9 mouse cellular contexts compared by ENCODE assay signal in the genomic region with DNA sequence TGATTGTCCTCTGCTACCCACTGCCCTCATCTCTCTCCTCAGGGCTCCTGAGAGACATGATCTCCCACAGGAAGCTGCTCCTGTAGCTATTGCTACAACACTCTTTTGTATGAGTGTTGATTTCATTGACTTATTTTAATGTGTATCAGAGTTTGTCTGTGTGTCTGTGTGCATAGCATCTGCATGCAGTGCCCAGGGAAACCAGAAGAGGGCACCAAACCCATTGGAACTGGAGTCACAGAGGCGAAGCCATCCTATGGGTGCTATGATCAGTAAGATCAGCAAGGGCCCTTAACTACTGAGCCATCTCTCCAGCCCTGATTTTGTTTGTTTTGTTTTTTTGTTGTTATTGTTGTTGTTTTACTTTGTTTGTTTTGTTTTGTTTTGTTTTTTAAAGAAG. TPM values are rescaled to one million over a fixed set of nuclear protein-coding genes. Genes with fewer than 3 reads are reported as not detected.
A peak's percentile ranks its signal among the peaks of the same experiment; 100 is the strongest.
DNase-seq lines count a peak whose midpoint lies in the region; ATAC-seq lines count a peak whose summit lies in the region.
"Had no signal": no experiment of that assay in that cellular context is flagged by ENCODE, and none has a peak within 500 bp of the region (broad histone marks: within the 10 kb centered on the region; RNA-seq: fewer than 3 reads in every experiment).

No protein-coding gene starts in this region.

- no peak overlapping the region for H3K4me3 ChIP-seq in forebrain, embryonic 11.5 days (ENCODE audit: low read depth, low read length)
- no peak overlapping the region for H3K4me3 ChIP-seq in forebrain, embryonic 13.5 days

- no peaks in the 10 kb centered on the region for H3K4me1 ChIP-seq in forebrain, embryonic 11.5 days (replicated peaks; ENCODE audit: control insufficient read depth, insufficient read depth, low read length)
- no peaks in the 10 kb centered on the region for H3K4me1 ChIP-seq in forebrain, embryonic 13.5 days

- no peak overlapping the region for H3K4me2 ChIP-seq in forebrain, embryonic 11.5 days (ENCODE audit: low read depth, low read length, severe bottlenecking)
- no peak overlapping the region for H3K4me2 ChIP-seq in forebrain, embryonic 13.5 days

- intact Hi-C loops in left cerebral cortex, postnatal 4 days (cut with DNase I) = no loop called here
- intact Hi-C loops in left cerebral cortex, postnatal 10 days (cut with DNase I) = no loop called here

- no peak overlapping the region for H3K9ac ChIP-seq in forebrain, embryonic 11.5 days (ENCODE audit: low read length)
- H3K9ac ChIP-seq in forebrain, embryonic 13.5 days = no peak overlapping the region

- H3K9me3 ChIP-seq in forebrain, embryonic 11.5 days (ENCODE audit: control insufficient read depth, low read length) = no peaks in the 10 kb centered on the region
- H3K9me3 ChIP-seq in forebrain, embryonic 13.5 days (replicated peaks) = no peaks in the 10 kb centered on the region

- peak; percentile 77 for DNase-seq in forebrain, embryonic 11.5 days (ENCODE audit: low spot score)
- peak; percentile 62 for DNase-seq in left cerebral cortex, postnatal 4 days
- no peak for DNase-seq in left cerebral cortex, postnatal 10 days (ENCODE audit: extremely low spot score in 1 of 2, low spot score in 2 of 2)
- DNase-seq in R1 (ENCODE audit: low read depth, low spot score) = peak; percentile 81
- peak; percentile 58 for DNase-seq in forelimb bud, embryonic 11.5 days (ENCODE audit: low read depth, low spot score)
- DNase-seq in monocyte, adult 2 months (ENCODE audit: low read depth in 1 of 2, low spot score in 2 of 2) = peak; percentile 18 to 68
- DNase-seq in ovary, adult 18-20 months (ENCODE audit: low spot score) = no peak

- ATAC-seq in forebrain, embryonic 11.5 days (replicated peaks; ENCODE audit: low FRiP score) = no peak
- no peak for ATAC-seq in forebrain, embryonic 13.5 days

- no peaks in the 10 kb centered on the region for H3K27me3 ChIP-seq in forebrain, embryonic 11.5 days (ENCODE audit: control insufficient read depth, insufficient read depth, low read length)
- no peaks in the 10 kb centered on the region for H3K27me3 ChIP-seq in forebrain, embryonic 13.5 days

- H3K27ac ChIP-seq in forebrain, embryonic 11.5 days (ENCODE audit: low read depth, low read length) = no peak overlapping the region
- no peak overlapping the region for H3K27ac ChIP-seq in forebrain, embryonic 13.5 days

- 37% methylated on average over 1 of the region's 1 CpGs for WGBS in forebrain, embryonic 11.5 days
- 47% methylated on average over 1 of the region's 1 CpGs for WGBS in forebrain, embryonic 13.5 days

- no peaks in the 10 kb centered on the region for H3K36me3 ChIP-seq in forebrain, embryonic 11.5 days (ENCODE audit: control insufficient read depth, insufficient read depth, low read length)
- no peaks in the 10 kb centered on the region for H3K36me3 ChIP-seq in forebrain, embryonic 13.5 days (ENCODE audit: poor library complexity, severe bottlenecking)

RNA-seq across cellular contexts. Expression of a gene that starts 7.2 kb away (rescaled TPM):
- not detected in 2 replicates for polyA plus RNA-seq in forebrain, embryonic 11.5 days (2014; fragmentation: Nextera tagmentation; extraction: Ambion mirVana)
- polyA plus RNA-seq in forebrain, embryonic 13.5 days (2015; fragmentation: Nextera tagmentation; extraction: Ambion mirVana) = 0.16 TPM in 1 of 2 replicates, not detected in the other
- total RNA-seq in left cerebral cortex, postnatal 4 days (2021) = not detected
- total RNA-seq in left cerebral cortex, postnatal 10 days (2021) = not detected
- total RNA-seq: left cerebral cortex, adult 18-20 months had no signal

RNA-seq across cellular contexts. Expression of a gene that starts 42.6 kb away (rescaled TPM):
- 1,858 and 1,977 TPM in 2 replicates for polyA plus RNA-seq in forebrain, embryonic 11.5 days (2014; fragmentation: Nextera tagmentation; extraction: Ambion mirVana)
- 1,143 and 1,198 TPM in 2 replicates for polyA plus RNA-seq in forebrain, embryonic 13.5 days (2015; fragmentation: Nextera tagmentation; extraction: Ambion mirVana)
- total RNA-seq in left cerebral cortex, postnatal 4 days (2021) = 100 to 1,000 TPM; 204 to 220 TPM
- total RNA-seq in left cerebral cortex, postnatal 10 days (2021) = 100 to 1,000 TPM; 308 to 325 TPM

RNA-seq across cellular contexts. Expression of a gene that starts 45.1 kb away (rescaled TPM):
- not detected in 2 replicates for polyA plus RNA-seq in forebrain, embryonic 11.5 days (2014; fragmentation: Nextera tagmentation; extraction: Ambion mirVana)
- polyA plus RNA-seq in forebrain, embryonic 13.5 days (2015; fragmentation: Nextera tagmentation; extraction: Ambion mirVana) = not detected in 2 replicates
- total RNA-seq in left cerebral cortex, postnatal 4 days (2021) = not detected
- not detected for total RNA-seq in left cerebral cortex, postnatal 10 days (2021)
- total RNA-seq: left cerebral cortex, adult 18-20 months had no signal

Comparison
In these comparisons a context has a peak if more than half of its experiments do, and no peak if none do; other contexts are left out.
1. DNase-seq: peak in forebrain, embryonic 11.5 days (single experiment), left cerebral cortex, postnatal 4 days (single experiment), R1 (single experiment), forelimb bud, embryonic 11.5 days (single experiment) and monocyte, adult 2 months (2 of 2); none in left cerebral cortex, postnatal 10 days (0 of 2) and ovary, adult 18-20 months (single experiment).